Mouse (Mus musculus): ENCODE results near the gene Kctd18. TPM values are rescaled to one million over a fixed set of nuclear protein-coding genes. Genes with fewer than 3 reads are reported as not detected.

Kctd18 gene
- polyA plus RNA-seq, 2 experiments, result 3.2 to 3.4 TPM

- H3K9ac ChIP-seq (replicated peaks), result no peak overlapping the region
- H3K9me3 ChIP-seq (ENCODE audit: control insufficient read depth, low read length), result no peaks in the 10 kb centered on the region
- H3K4me1 ChIP-seq (replicated peaks; ENCODE audit: control insufficient read depth in 2 of 2, insufficient read depth in 2 of 2, low read length in 1 of 2), result no peaks in the 10 kb centered on the region
- H3K4me3 ChIP-seq (ENCODE audit: insufficient read depth in 1 of 2, low read depth in 2 of 2, low read length in 2 of 2), result no peak overlapping the region
- DNase-seq (ENCODE audit: low read depth in 3 of 3, low spot score in 3 of 3), result no peak
- no peaks in the 10 kb centered on the region for H3K27me3 ChIP-seq (ENCODE audit: control insufficient read depth, insufficient read depth, low read length)
- no peak for ATAC-seq (ENCODE audit: insufficient read depth)
- TF ChIP-seq CTCF (IDR thresholded peaks at IDR 0.05; ENCODE audit: low read depth), result no peak
- TF ChIP-seq EP300 (IDR thresholded peaks at IDR 0.05; ENCODE audit: low read depth), result no peak
- H3K4me2 ChIP-seq (ENCODE audit: low read depth), result no peak overlapping the region
- H3K27ac ChIP-seq, result no peak overlapping the region
- no peaks in the 10 kb centered on the region for H3K36me3 ChIP-seq (replicated peaks; ENCODE audit: control insufficient read depth, insufficient read depth, low read depth)
- WGBS (ENCODE audit: insufficient replicate concordance), result 61% methylated on average over 7 of the region's 7 CpGs
Observed at GRCm38 (mm10) chr1:57941095-57941494, 77.7 kb downstream of the Kctd18 start.

- no peaks in the 10 kb centered on the region for H3K9me3 ChIP-seq (ENCODE audit: control insufficient read depth, low read length)
- ATAC-seq (ENCODE audit: insufficient read depth) (no peak), DNase-seq (ENCODE audit: low read depth in 3 of 3, low spot score in 3 of 3) (no peak)
- WGBS (ENCODE audit: insufficient replicate concordance), result 70% methylated on average over 10 of the region's 10 CpGs
- H3K4me3 ChIP-seq (ENCODE audit: insufficient read depth in 1 of 2, low read depth in 2 of 2, low read length in 2 of 2), result no peak overlapping the region
- H3K27me3 ChIP-seq (ENCODE audit: control insufficient read depth, insufficient read depth, low read length), result no peaks in the 10 kb centered on the region
- H3K9ac ChIP-seq (replicated peaks), result no peak overlapping the region
- no peak overlapping the region for H3K27ac ChIP-seq
- TF ChIP-seq CTCF (IDR thresholded peaks at IDR 0.05; ENCODE audit: low read depth) (no peak), EP300 (IDR thresholded peaks at IDR 0.05; ENCODE audit: low read depth) (no peak)
- no peak overlapping the region for H3K4me2 ChIP-seq (ENCODE audit: low read depth)
- no peaks in the 10 kb centered on the region for H3K4me1 ChIP-seq (replicated peaks; ENCODE audit: control insufficient read depth in 2 of 2, insufficient read depth in 2 of 2, low read length in 1 of 2)
- no peaks in the 10 kb centered on the region for H3K36me3 ChIP-seq (replicated peaks; ENCODE audit: control insufficient read depth, insufficient read depth, low read depth)
Observed at GRCm38 (mm10) chr1:57940691-57941090, 78.1 kb downstream of the Kctd18 start.

GRCm38 (mm10) chr1:57934287-57934686 is 84.5 kb downstream of the Kctd18 start:
- TF ChIP-seq EP300 (IDR thresholded peaks at IDR 0.05; ENCODE audit: low read depth), result no peak
- no peak for TF ChIP-seq CTCF (IDR thresholded peaks at IDR 0.05; ENCODE audit: low read depth)
- H3K4me1 ChIP-seq (replicated peaks; ENCODE audit: control insufficient read depth in 2 of 2, insufficient read depth in 2 of 2, low read length in 1 of 2), result no peaks in the 10 kb centered on the region
- no peaks in the 10 kb centered on the region for H3K9me3 ChIP-seq (ENCODE audit: control insufficient read depth, low read length)
- no peak overlapping the region for H3K27ac ChIP-seq
- WGBS (ENCODE audit: insufficient replicate concordance), result 38% methylated on average over 1 of the region's 1 CpGs
- no peaks in the 10 kb centered on the region for H3K36me3 ChIP-seq (replicated peaks; ENCODE audit: control insufficient read depth, insufficient read depth, low read depth)
- ATAC-seq (ENCODE audit: insufficient read depth) (no peak), DNase-seq (ENCODE audit: low read depth in 3 of 3, low spot score in 3 of 3) (no peak)
- H3K4me2 ChIP-seq (ENCODE audit: low read depth), result no peak overlapping the region
- H3K27me3 ChIP-seq (ENCODE audit: control insufficient read depth, insufficient read depth, low read length), result no peaks in the 10 kb centered on the region
- H3K4me3 ChIP-seq (ENCODE audit: insufficient read depth in 1 of 2, low read depth in 2 of 2, low read length in 2 of 2), result no peak overlapping the region
- no peak overlapping the region for H3K9ac ChIP-seq (replicated peaks)

- Histone ChIP-seq H3K27ac (no peak overlapping the region), H3K4me3 (ENCODE audit: insufficient read depth in 1 of 2, low read depth in 2 of 2, low read length in 2 of 2) (no peak overlapping the region), H3K4me1 (replicated peaks; ENCODE audit: control insufficient read depth in 2 of 2, insufficient read depth in 2 of 2, low read length in 1 of 2) (no peaks in the 10 kb centered on the region), H3K4me2 (ENCODE audit: low read depth) (no peak overlapping the region), H3K36me3 (replicated peaks; ENCODE audit: control insufficient read depth, insufficient read depth, low read depth) (no peaks in the 10 kb centered on the region), H3K9ac (replicated peaks) (no peak overlapping the region), H3K9me3 (ENCODE audit: control insufficient read depth, low read length) (no peaks in the 10 kb centered on the region), H3K27me3 (ENCODE audit: control insufficient read depth, insufficient read depth, low read length) (no peaks in the 10 kb centered on the region)
- 71% methylated on average over 4 of the region's 4 CpGs for WGBS (ENCODE audit: insufficient replicate concordance)
- ATAC-seq (ENCODE audit: insufficient read depth), result no peak
- no peak for DNase-seq (ENCODE audit: low read depth in 3 of 3, low spot score in 3 of 3)
- no peak for TF ChIP-seq CTCF (IDR thresholded peaks at IDR 0.05; ENCODE audit: low read depth)
- no peak for TF ChIP-seq EP300 (IDR thresholded peaks at IDR 0.05; ENCODE audit: low read depth)
Observed at GRCm38 (mm10) chr1:57918567-57918966, 100.2 kb downstream of the Kctd18 start.

- no peak overlapping the region for H3K9ac ChIP-seq (replicated peaks)
- no peaks in the 10 kb centered on the region for H3K36me3 ChIP-seq (replicated peaks; ENCODE audit: control insufficient read depth, insufficient read depth, low read depth)
- TF ChIP-seq EP300 (IDR thresholded peaks at IDR 0.05; ENCODE audit: low read depth), result no peak
- TF ChIP-seq CTCF (IDR thresholded peaks at IDR 0.05; ENCODE audit: low read depth), result no peak
- no peak overlapping the region for H3K27ac ChIP-seq
- H3K27me3 ChIP-seq (ENCODE audit: control insufficient read depth, insufficient read depth, low read length), result no peaks in the 10 kb centered on the region
- H3K4me2 ChIP-seq (ENCODE audit: low read depth), result no peak overlapping the region
- no peak overlapping the region for H3K4me3 ChIP-seq (ENCODE audit: insufficient read depth in 1 of 2, low read depth in 2 of 2, low read length in 2 of 2)
- no peaks in the 10 kb centered on the region for H3K4me1 ChIP-seq (replicated peaks; ENCODE audit: control insufficient read depth in 2 of 2, insufficient read depth in 2 of 2, low read length in 1 of 2)
- 66% methylated on average over 5 of the region's 5 CpGs for WGBS (ENCODE audit: insufficient replicate concordance)
- no peak for DNase-seq (ENCODE audit: low read depth in 3 of 3, low spot score in 3 of 3)
- no peaks in the 10 kb centered on the region for H3K9me3 ChIP-seq (ENCODE audit: control insufficient read depth, low read length)
- ATAC-seq (ENCODE audit: insufficient read depth), result no peak
Observed at GRCm38 (mm10) chr1:57917342-57917741, 101.4 kb downstream of the Kctd18 start.

Data from liver, embryonic 14.5 days (tissue).